Mouse (Mus musculus) stomach, embryonic 16.5 days (tissue): ENCODE data around the gene Gm10118. TPM values are rescaled to one million over a fixed set of nuclear protein-coding genes. Genes with fewer than 3 reads are reported as not detected.

Experiments used
- ATAC-seq: fragments of 200-750 bp; cut with Nextera tagmentation; 2 replicates; pipeline ENCODE4 v1.8.0; 2017; ENCODE audit warnings: moderate number of reproducible peaks, moderate TSS enrichment; ENCODE audit not compliant: insufficient read depth, low FRiP score
- H3K27ac ChIP-seq: fragments of 300-500 bp; sonication (generic); 2 replicates; pipeline ENCODE4 v1.5.1; 2014; ENCODE audit warnings: low read length
- H3K27me3 ChIP-seq: fragments of 300-500 bp; sonication (generic); 2 replicates; pipeline ENCODE4 v1.6.1; 2014; ENCODE audit warnings: low read length, control low read depth, mixed read lengths; ENCODE audit not compliant: control insufficient read depth, insufficient read depth
- H3K36me3 ChIP-seq: fragments of 300-500 bp; sonication (generic); 2 replicates; pipeline ENCODE4 v1.6.1; 2014; ENCODE audit warnings: low read length; ENCODE audit not compliant: control insufficient read depth, insufficient read depth
- H3K4me1 ChIP-seq: fragments of 300-500 bp; sonication (generic); 2 replicates; pipeline ENCODE4 v1.6.1; 2014; ENCODE audit warnings: low read length, control low read depth, mixed read lengths; ENCODE audit not compliant: control insufficient read depth, insufficient read depth
- H3K4me2 ChIP-seq: fragments of 300-500 bp; sonication (generic); 2 replicates; pipeline ENCODE4 v1.6.1; 2014; ENCODE audit warnings: low read depth, low read length, mixed read lengths
- H3K4me3 ChIP-seq: fragments of 300-500 bp; sonication (generic); replicated peaks from 2 replicates; pipeline ENCODE4 v1.5.1; 2014; ENCODE audit warnings: mild to moderate bottlenecking, low read length
- H3K9ac ChIP-seq: fragments of 300-500 bp; sonication (generic); 2 replicates; pipeline ENCODE4 v1.6.1; 2014; ENCODE audit warnings: low read length
- H3K9me3 ChIP-seq: fragments of 300-500 bp; sonication (generic); replicated peaks from 2 replicates; pipeline ENCODE4 v1.6.1; 2016; ENCODE audit warnings: low read length, control low read depth; ENCODE audit not compliant: control insufficient read depth
- WGBS: fragments of 180-500 bp; shearing (Covaris S2); extraction: QIAGEN DNeasy Blood & Tissue Kit; methylation state at CpG from one replicate; pipeline ENCODE4 v1.1.7; 2014; 5-methylcytosine and 5-hydroxymethylcytosine counted together
- polyA plus RNA-seq: library from polyadenylated mRNA; unstranded; fragments of >200 nt; fragmentation: Nextera tagmentation; extraction: Ambion mirVana; gene quantifications from 2 replicates; pipeline ENCODE4 v1.2.1, GENCODE M21; 2015

The Gm10118 gene
- polyA plus RNA-seq, 1 experiment from 2014 or later = 0.13 TPM

DNA sequence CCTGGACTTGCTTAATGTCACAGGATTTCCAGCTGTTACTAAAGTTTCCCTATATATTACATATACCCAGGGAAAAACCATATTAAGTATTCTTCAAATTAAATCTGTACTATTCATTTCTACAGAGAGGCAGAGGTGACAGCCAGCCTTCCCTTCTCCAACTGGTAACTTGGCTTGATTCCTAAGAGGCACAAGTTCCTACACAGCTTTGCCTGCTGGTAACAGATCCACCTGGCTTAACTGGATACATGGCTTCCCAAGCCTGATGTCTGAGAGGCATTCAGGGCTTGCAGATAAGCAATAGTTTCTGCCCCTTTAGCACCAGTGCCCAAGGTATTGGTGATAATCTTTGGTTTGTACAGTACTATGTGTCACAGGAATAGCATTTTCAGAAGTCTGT, 27.3 kb downstream of the Gm10118 start:
- Histone ChIP-seq H3K27ac (no peak overlapping the region), H3K4me1 (no peaks in the 10 kb centered on the region), H3K36me3 (no peaks in the 10 kb centered on the region), H3K9me3 (no peaks in the 10 kb centered on the region), H3K9ac (no peak overlapping the region), H3K4me3 (no peak overlapping the region), H3K4me2 (no peak overlapping the region), H3K27me3 (no peaks in the 10 kb centered on the region)
- no peak for ATAC-seq

DNA sequence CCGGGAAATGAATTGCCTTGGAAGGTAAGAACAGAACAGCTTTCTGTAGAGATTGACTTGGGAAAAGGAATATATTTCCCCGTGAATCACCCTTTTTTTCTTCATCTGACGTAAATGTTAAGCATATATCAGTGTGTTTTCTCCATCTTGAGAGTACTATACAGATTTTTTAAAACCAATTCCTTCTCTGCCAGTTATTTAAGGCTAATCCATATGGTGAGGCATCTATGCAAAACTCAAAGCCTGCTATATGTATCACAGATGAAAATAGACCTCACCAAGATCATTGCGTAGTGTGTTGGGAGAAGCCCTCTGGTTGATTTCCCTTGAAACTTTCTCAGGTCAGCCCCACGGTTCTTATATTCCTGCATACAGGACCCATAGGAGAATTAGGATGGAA, 32.6 kb downstream of the Gm10118 start:
- H3K9ac ChIP-seq = no peak overlapping the region
- H3K4me3 ChIP-seq = no peak overlapping the region
- no peaks in the 10 kb centered on the region for H3K36me3 ChIP-seq
- H3K27me3 ChIP-seq = no peaks in the 10 kb centered on the region
- H3K9me3 ChIP-seq = no peaks in the 10 kb centered on the region
- WGBS = 83% methylated on average over 5 of the region's 5 CpGs
- no peak overlapping the region for H3K27ac ChIP-seq
- no peak overlapping the region for H3K4me2 ChIP-seq
- H3K4me1 ChIP-seq = no peaks in the 10 kb centered on the region
- ATAC-seq = no peak

DNA sequence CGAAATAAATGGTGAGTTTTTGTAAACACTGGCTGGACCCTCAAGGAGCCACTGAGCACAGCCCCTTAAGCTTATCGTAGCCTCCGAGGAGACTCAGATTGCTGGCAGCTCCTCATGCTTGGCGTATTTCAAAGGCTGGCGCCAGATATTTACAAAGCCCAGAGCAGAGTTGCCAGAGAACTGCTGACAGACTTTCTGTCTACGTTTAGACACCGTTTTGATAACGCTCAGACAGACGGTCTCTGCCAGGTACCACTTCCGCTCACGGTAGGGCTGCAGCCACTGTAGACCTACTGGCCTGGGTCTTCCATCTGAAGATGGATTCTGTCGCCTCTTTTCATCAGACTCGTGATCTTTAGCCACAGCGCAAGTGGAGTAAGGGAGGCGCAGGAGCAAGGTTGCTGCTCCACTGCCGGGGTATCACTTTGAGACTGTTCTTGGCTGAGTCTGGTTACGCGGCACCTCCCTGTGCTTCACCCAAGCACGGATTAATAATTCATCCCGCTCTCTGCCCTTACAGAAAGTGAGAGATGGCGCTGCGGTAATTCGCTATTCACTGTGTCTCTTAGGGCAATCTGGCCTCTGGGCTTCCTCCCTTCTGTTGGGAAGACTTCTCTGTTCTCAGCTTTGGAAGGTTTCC, 40.7 kb downstream of the Gm10118 start:
- H3K9me3 ChIP-seq = no peaks in the 10 kb centered on the region
- H3K4me2 ChIP-seq = peak overlapping the region; percentile 21; the same call in 1 of the 2 replicates
- H3K4me3 ChIP-seq = no peak overlapping the region
- 62% methylated on average over 23 of the region's 23 CpGs for WGBS
- H3K27me3 ChIP-seq = no peaks in the 10 kb centered on the region
- no peaks in the 10 kb centered on the region for H3K4me1 ChIP-seq
- H3K9ac ChIP-seq = no peak overlapping the region
- no peak overlapping the region for H3K27ac ChIP-seq
- no peak for ATAC-seq
- no peaks in the 10 kb centered on the region for H3K36me3 ChIP-seq

DNA sequence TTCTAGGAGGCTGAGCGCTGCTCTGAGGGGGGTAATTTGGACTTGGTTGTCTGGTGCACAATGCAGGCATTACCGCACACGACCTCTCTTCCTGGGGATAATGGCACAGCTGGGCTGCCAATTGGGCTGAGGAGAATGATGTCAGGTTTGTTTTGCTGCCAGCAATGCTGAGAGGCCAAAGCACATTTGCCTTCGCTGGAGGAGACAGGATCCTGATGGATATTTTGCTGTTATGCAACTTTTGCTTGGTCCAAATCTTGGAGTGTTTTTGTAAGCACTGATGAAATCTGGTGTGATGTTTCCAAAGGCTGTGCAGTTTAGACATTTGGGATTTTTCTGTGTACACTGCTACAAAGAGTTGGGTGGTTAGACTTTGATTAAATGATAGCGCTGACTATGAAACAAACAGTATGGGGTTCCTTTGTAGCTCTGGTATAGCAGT, 46.8 kb downstream of the Gm10118 start:
- no peak overlapping the region for H3K9ac ChIP-seq
- H3K27me3 ChIP-seq = no peaks in the 10 kb centered on the region
- no peak overlapping the region for H3K4me2 ChIP-seq
- WGBS = 72% methylated on average over 5 of the region's 5 CpGs
- H3K9me3 ChIP-seq = no peaks in the 10 kb centered on the region
- H3K36me3 ChIP-seq = no peaks in the 10 kb centered on the region
- ATAC-seq = no peak
- H3K4me1 ChIP-seq = no peaks in the 10 kb centered on the region
- no peak overlapping the region for H3K27ac ChIP-seq
- H3K4me3 ChIP-seq = no peak overlapping the region

Other genes with a start within 250 kb of the Gm10118 start
- 4.0 and 4.9 TPM in 2 replicates for gene Lrrtm3, start 162.8 kb upstream of the Gm10118 start, polyA plus RNA-seq